19 mouse cellular contexts compared by ENCODE assay signal in the genomic region with DNA sequence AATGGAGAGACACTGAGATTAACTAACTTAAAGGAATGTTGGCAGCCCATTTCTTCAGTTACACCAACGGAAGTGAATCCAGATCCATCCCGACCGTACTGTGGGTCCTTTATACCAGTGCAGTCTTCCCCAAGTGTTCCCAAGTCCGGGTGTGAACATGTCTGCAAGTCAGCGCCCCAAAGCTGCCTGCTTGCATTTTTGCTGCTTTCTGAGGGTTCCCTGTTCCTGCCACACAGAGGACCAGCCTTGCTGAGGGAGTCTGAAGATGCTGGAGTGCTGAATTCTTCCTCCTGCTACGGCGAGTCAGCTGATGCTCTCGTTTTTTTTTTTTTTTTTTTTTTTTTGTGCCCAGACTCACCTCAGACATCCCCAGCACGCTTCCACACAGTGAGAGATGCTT. TPM values are rescaled to one million over a fixed set of nuclear protein-coding genes. Genes with fewer than 3 reads are reported as not detected.
"Had no signal": no experiment of that assay in that cellular context is flagged by ENCODE, and none has a peak within 500 bp of the region (broad histone marks: within the 10 kb centered on the region; RNA-seq: fewer than 3 reads in every experiment).

No protein-coding gene starts in this region.

- H3K9me3 ChIP-seq: kidney, embryonic 15.5 days; liver, embryonic 13.5 days; lung, embryonic 15.5 days; midbrain, embryonic 13.5 days had no signal

- H3K27ac ChIP-seq: lung, embryonic 15.5 days; midbrain, embryonic 13.5 days had no signal

- H3K4me3 ChIP-seq: kidney, embryonic 15.5 days; liver, embryonic 13.5 days; lung, embryonic 15.5 days; midbrain, embryonic 13.5 days had no signal

- H3K27me3 ChIP-seq: kidney, embryonic 15.5 days; liver, embryonic 13.5 days; lung, embryonic 15.5 days; midbrain, embryonic 13.5 days had no signal

- H3K9ac ChIP-seq: kidney, embryonic 15.5 days; liver, embryonic 13.5 days; liver, postnatal 0 days; lung, embryonic 15.5 days; midbrain, embryonic 13.5 days had no signal

- H3K36me3 ChIP-seq: kidney, embryonic 15.5 days; liver, embryonic 13.5 days; lung, embryonic 15.5 days; midbrain, embryonic 13.5 days had no signal

- DNase-seq: kidney, adult 2 months; kidney, postnatal 14 days; left cerebral cortex, postnatal 4 days; liver, embryonic 13.5 days; thymus, adult 18-20 months; thymus, postnatal 14 days had no signal

RNA-seq across cellular contexts. Expression of gene Eddm3b, which starts 19.3 kb away (rescaled TPM):
- total RNA-seq: layer of hippocampus, postnatal 14 days; left cerebral cortex, adult 18-20 months; left cerebral cortex, postnatal 10 days; left cerebral cortex, postnatal 4 days; megakaryocyte progenitor cell, adult 5-6 weeks; midbrain, postnatal 0 days had no signal
- polyA plus RNA-seq: large intestine, adult 2 months; liver, embryonic 13.5 days; lung, embryonic 15.5 days; midbrain, embryonic 13.5 days; neural tube, embryonic 14.5 days; stomach, embryonic 14.5 days had no signal

RNA-seq across cellular contexts. Expression of gene Olfr750, which starts 20.7 kb away (rescaled TPM):
- total RNA-seq: layer of hippocampus, postnatal 14 days; left cerebral cortex, adult 18-20 months; left cerebral cortex, postnatal 10 days; left cerebral cortex, postnatal 4 days; megakaryocyte progenitor cell, adult 5-6 weeks; midbrain, postnatal 0 days had no signal
- polyA plus RNA-seq: kidney, adult 2 months; kidney, embryonic 15.5 days; large intestine, adult 2 months; limb, embryonic 14.5 days; liver, embryonic 13.5 days; liver, postnatal 0 days; lung, embryonic 15.5 days; neural tube, embryonic 14.5 days; stomach, embryonic 14.5 days had no signal

RNA-seq across cellular contexts. Expression of gene Rnase6, which starts 28.8 kb away (rescaled TPM):
- total RNA-seq: left cerebral cortex, adult 18-20 months; left cerebral cortex, postnatal 10 days had no signal
- polyA plus RNA-seq: neural tube, embryonic 14.5 days had no signal
